Mouse (Mus musculus) MEL (cell line): ENCODE data around the gene Dlx3.

Experiments
- EP300 ChIP-seq, 2 experiments: IDR thresholded peaks; 2 replicates each; pipeline ENCODE4 v1.6.1; 2011; ENCODE audit warnings: improper control_type of control experiment in 2 of 2, low read length in 2 of 2, low read depth in 1 of 2, mild to moderate bottlenecking in 1 of 2
- MAX ChIP-seq: IDR thresholded peaks from 2 replicates; pipeline ENCODE4 v1.6.1; 2011; ENCODE audit warnings: low read length, improper control_type of control experiment
- MYC ChIP-seq: IDR thresholded peaks from 2 replicates; pipeline ENCODE4 v1.6.1; 2011; ENCODE audit warnings: low read depth, mild to moderate bottlenecking, low read length, improper control_type of control experiment, moderate library complexity

DNA sequence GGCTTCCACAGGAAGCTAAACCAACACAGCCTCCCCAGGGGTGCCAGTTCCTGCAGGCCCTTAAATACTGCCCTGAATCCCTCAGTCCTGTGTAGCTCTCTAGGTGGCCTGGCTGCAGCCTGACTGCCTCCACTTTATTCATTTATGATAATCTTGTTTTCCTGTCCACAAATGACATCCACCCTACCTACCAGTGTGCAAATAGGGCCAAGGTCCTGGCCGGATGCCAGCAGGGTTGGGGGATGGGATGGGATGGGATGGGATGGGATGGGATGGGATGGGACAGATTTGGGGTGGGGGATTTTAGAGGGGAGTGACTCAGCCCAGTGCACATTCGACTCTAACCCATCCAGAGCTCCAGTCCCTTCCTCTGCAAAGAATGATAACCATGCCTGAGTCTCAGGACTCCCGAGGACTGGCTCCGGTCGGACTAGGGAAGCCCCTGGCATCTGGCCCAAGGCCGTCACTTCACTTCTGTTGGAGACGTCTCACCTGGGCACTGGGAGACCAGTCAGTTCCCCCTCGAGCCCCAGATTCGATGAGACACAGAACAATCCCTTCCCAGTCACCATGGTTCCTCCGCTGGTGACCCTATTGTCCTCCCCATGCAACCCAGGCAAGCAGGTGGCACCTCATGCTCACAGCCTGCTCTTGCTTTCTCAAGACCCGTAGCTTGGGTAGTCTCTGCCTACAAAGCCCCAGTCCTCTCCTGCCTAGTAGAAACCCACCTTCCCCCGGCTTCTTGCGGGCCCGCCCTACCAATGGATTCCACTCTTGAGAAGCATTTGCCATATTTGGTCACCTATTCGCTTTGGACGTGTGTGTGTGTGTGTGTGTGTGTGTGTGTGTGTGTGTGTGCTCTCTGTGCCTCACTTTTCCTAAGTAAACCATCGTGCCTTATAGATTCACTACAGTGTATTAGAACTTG, 32.4 kb upstream of the Dlx3 start:
- TF ChIP-seq MAX, result no peak
- TF ChIP-seq EP300 (IDR thresholded peaks at IDR 0.05; ENCODE audit: low read depth in 1 of 2, low read length in 2 of 2), result no peak
- no peak for TF ChIP-seq MYC
